Mouse (Mus musculus) liver, embryonic 12.5 days (tissue): Measurements from ENCODE around the gene Zfp579. TPM values are rescaled to one million over a fixed set of nuclear protein-coding genes. Genes with fewer than 3 reads are reported as not detected.
A peak's percentile ranks its signal among the peaks of the same experiment; 100 is the strongest.

Experiments
- ATAC-seq: fragments of 200-750 bp; cut with Nextera tagmentation; 2 replicates; pipeline ENCODE4 v1.8.0; 2017; ENCODE audit warnings: moderate number of reproducible peaks, mild to moderate bottlenecking, moderate library complexity
- H3K27ac ChIP-seq: fragments of 300-500 bp; sonication (generic); 2 replicates; pipeline ENCODE4 v1.5.1; 2016; ENCODE audit warnings: mild to moderate bottlenecking
- H3K27me3 ChIP-seq: fragments of 300-500 bp; sonication (generic); replicated peaks from 2 replicates; pipeline ENCODE4 v1.6.1; 2016; ENCODE audit warnings: mild to moderate bottlenecking, moderate library complexity
- H3K36me3 ChIP-seq: fragments of 300-500 bp; sonication (generic); 2 replicates; pipeline ENCODE4 v1.6.1; 2016; ENCODE audit warnings: mild to moderate bottlenecking, moderate library complexity
- H3K4me1 ChIP-seq: fragments of 300-500 bp; sonication (generic); 2 replicates; pipeline ENCODE4 v1.6.1; 2016
- H3K4me2 ChIP-seq: fragments of 300-500 bp; sonication (generic); 2 replicates; pipeline ENCODE4 v1.6.1; 2016; ENCODE audit warnings: mild to moderate bottlenecking, moderate library complexity
- H3K4me3 ChIP-seq: fragments of 300-500 bp; sonication (generic); 2 replicates; pipeline ENCODE4 v1.5.1; 2016; ENCODE audit warnings: mild to moderate bottlenecking, moderate library complexity
- H3K9ac ChIP-seq: fragments of 300-500 bp; sonication (generic); 2 replicates; pipeline ENCODE4 v1.6.1; 2016; ENCODE audit warnings: mild to moderate bottlenecking, moderate library complexity
- H3K9me3 ChIP-seq: fragments of 300-500 bp; sonication (generic); replicated peaks from 2 replicates; pipeline ENCODE4 v1.6.1; 2016; ENCODE audit warnings: mild to moderate bottlenecking, moderate library complexity
- WGBS: fragments of 180-500 bp; shearing (Covaris S2); methylation state at CpG from one replicate; pipeline ENCODE4 v1.1.7; 2016; ENCODE audit not compliant: insufficient replicate concordance; 5-methylcytosine and 5-hydroxymethylcytosine counted together
- polyA plus RNA-seq: library from polyadenylated mRNA; unstranded; fragments of >200 nt; fragmentation: Nextera tagmentation; extraction: Ambion mirVana; gene quantifications from 2 replicates; pipeline ENCODE4 v1.2.1, GENCODE M21; 2016

Gene Zfp579
- 6.4 and 6.9 TPM in 2 replicates for polyA plus RNA-seq

DNA sequence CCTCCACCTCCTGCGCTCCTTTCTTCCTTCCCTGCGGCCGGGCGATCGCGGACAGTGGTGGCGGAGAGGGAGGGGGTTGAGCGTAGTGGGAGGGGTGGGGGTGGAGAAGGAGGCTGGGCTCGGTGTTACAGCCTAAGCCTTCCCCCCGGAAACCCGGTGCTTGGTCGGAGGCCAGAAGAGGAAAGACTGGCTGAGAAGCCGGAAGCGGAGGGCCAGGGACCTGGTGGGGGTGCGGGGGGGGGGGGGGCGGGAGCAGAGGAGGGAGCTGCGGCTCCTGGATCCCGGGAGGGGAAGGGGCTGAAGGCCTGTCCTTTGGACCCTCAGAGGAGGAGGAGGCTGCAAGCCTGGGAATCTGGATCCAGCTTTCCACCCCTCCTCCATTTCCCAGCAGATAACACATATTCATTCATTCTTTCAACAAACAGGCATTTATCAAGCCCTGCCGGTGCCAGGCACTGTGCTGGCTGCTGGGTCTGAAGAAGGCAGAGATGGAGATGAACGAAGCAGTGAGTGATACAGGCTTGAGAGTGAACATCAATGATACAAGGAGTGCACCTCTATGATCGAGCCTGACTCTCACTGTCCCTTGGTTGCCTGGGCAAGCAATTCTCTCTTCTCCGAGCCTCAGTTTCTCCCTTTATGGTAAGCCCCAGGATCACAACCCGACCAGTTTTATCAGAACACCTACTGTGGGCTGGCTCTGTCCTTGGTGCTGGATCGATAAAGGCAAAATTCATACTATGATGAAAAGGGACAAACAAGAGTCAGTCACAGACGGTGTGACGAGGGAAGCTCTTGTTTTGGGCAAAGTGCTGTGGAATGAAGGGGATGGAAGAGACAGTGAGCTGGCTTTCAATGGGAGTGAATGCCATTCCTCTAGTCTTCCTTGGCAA is at the start of gene Zfp579:
Zfp579 (minus strand) TSS at position 156 of the 893 bp plus-strand sequence.
- H3K4me3 ChIP-seq: peak within 1 kb of the TSS; percentile 56
- peaks cover 60% of the 10 kb centered on the region for H3K27me3 ChIP-seq
- H3K4me1 ChIP-seq: no peaks in the 10 kb centered on the region
- peak within 1 kb of the TSS; percentile 27; the same call in 1 of the 2 replicates for H3K27ac ChIP-seq
- peak within 1 kb of the TSS; percentile 65 for H3K4me2 ChIP-seq
- peaks cover 17% of the 10 kb centered on the region for H3K36me3 ChIP-seq
- H3K9me3 ChIP-seq: no peaks in the 10 kb centered on the region
- WGBS: 10% methylated on average over 15 of the region's 26 CpGs
- peak within 1 kb of the TSS; percentile 61; the same call in 1 of the 2 replicates for H3K9ac ChIP-seq
- ATAC-seq: peak; percentile 67

GRCm38 (mm10) chr7:5044981-5045380 is 49.0 kb upstream of the Zfp579 start:
- ATAC-seq: no peak
- no peaks in the 10 kb centered on the region for H3K9me3 ChIP-seq
- H3K36me3 ChIP-seq: peaks cover 3% of the 10 kb centered on the region; the same call in 1 of the 2 replicates
- no peak overlapping the region for H3K4me2 ChIP-seq
- H3K4me1 ChIP-seq: peaks cover 1% of the 10 kb centered on the region
- peaks cover 21% of the 10 kb centered on the region for H3K27me3 ChIP-seq
- no peak overlapping the region for H3K9ac ChIP-seq
- WGBS: 18% methylated on average over 2 of the region's 2 CpGs
- H3K4me3 ChIP-seq: no peak overlapping the region
- H3K27ac ChIP-seq: no peak overlapping the region

- Histone ChIP-seq H3K27ac (peak overlapping the region; percentile 88), H3K9me3 (no peaks in the 10 kb centered on the region), H3K4me3 (peak overlapping the region; percentile 76), H3K9ac (peak overlapping the region; percentile 77), H3K27me3 (no peaks in the 10 kb centered on the region), H3K36me3 (peaks cover 24% of the 10 kb centered on the region), H3K4me2 (peak overlapping the region; percentile 72), H3K4me1 (peaks cover 28% of the 10 kb centered on the region)
- WGBS: 30% methylated on average over 5 of the region's 5 CpGs
- ATAC-seq: no peak
Observed at GRCm38 (mm10) chr7:5038940-5039339, 43.0 kb upstream of the Zfp579 start.

- peak within 1 kb of the TSS; percentile 88 for H3K27ac ChIP-seq
- H3K36me3 ChIP-seq: peaks cover 31% of the 10 kb centered on the region
- peak within 1 kb of the TSS; percentile 77 for H3K9ac ChIP-seq
- WGBS: under 1% methylated on average over 48 of the region's 48 CpGs
- peak within 1 kb of the TSS; percentile 76 for H3K4me3 ChIP-seq
- H3K4me2 ChIP-seq: peak within 1 kb of the TSS; percentile 72
- no peaks in the 10 kb centered on the region for H3K27me3 ChIP-seq
- ATAC-seq: peak; percentile 97
- H3K4me1 ChIP-seq: peaks cover 28% of the 10 kb centered on the region
- no peaks in the 10 kb centered on the region for H3K9me3 ChIP-seq
Observed at GRCm38 (mm10) chr7:5038109-5038732, 42.3 kb upstream of the Zfp579 start, which contains the start of gene Zfp784. Gene Zfp784, minus strand, starts transcription at chr7:5038446.

GRCm38 (mm10) chr7:5037467-5037866 is 41.5 kb upstream of the Zfp579 start:
- no peaks in the 10 kb centered on the region; the same call in 1 of the 2 replicates for H3K9me3 ChIP-seq
- peak overlapping the region; percentile 77 for H3K9ac ChIP-seq
- H3K4me2 ChIP-seq: peak overlapping the region; percentile 72
- peaks cover 28% of the 10 kb centered on the region for H3K4me1 ChIP-seq
- ATAC-seq: no peak
- peaks cover 38% of the 10 kb centered on the region for H3K36me3 ChIP-seq
- H3K27ac ChIP-seq: peak overlapping the region; percentile 88
- peak overlapping the region; percentile 76 for H3K4me3 ChIP-seq
- H3K27me3 ChIP-seq: no peaks in the 10 kb centered on the region
- 69% methylated on average over 8 of the region's 8 CpGs for WGBS

GRCm38 (mm10) chr7:5037026-5037425 is 41.1 kb upstream of the Zfp579 start:
- ATAC-seq: no peak
- H3K36me3 ChIP-seq: peaks cover 43% of the 10 kb centered on the region
- 86% methylated on average over 7 of the region's 7 CpGs for WGBS

DNA sequence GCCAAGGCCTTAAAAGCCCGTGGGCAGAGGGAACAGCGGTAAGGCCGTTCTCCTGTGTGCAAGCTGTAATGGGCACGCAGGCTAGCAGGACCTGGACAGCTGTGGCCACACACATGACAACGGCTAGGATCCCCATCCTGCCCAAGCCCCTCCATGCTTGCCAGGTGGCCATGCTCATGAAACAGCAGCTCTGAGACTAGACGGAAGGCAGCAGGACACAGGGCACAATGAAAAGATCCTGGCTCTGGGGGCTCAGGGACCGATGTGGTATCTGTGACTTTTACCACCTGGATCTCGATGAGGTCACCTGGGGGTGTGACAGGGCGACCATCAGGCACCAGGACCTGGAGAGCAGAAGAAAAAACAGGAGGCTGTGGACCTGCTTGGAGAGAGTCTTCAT is 40.2 kb upstream of the Zfp579 start:
- ATAC-seq: no peak
- H3K9me3 ChIP-seq: peaks cover 12% of the 10 kb centered on the region
- no peaks in the 10 kb centered on the region for H3K27me3 ChIP-seq
- peaks cover 28% of the 10 kb centered on the region for H3K4me1 ChIP-seq
- H3K4me3 ChIP-seq: no peak overlapping the region
- H3K9ac ChIP-seq: no peak overlapping the region
- 87% methylated on average over 9 of the region's 9 CpGs for WGBS
- H3K36me3 ChIP-seq: peaks cover 52% of the 10 kb centered on the region
- no peak overlapping the region for H3K4me2 ChIP-seq
- H3K27ac ChIP-seq: no peak overlapping the region

More at GRCm38 (mm10) chr7:5037026-5037425, 41.1 kb upstream of the Zfp579 start:
- Histone ChIP-seq H3K4me1 (peaks cover 28% of the 10 kb centered on the region), H3K27ac (no peak overlapping the region), H3K9me3 (peaks cover 3% of the 10 kb centered on the region), H3K4me3 (no peak overlapping the region), H3K27me3 (no peaks in the 10 kb centered on the region), H3K9ac (no peak overlapping the region), H3K4me2 (peak overlapping the region; percentile 72; the same call in 1 of the 2 replicates)

DNA sequence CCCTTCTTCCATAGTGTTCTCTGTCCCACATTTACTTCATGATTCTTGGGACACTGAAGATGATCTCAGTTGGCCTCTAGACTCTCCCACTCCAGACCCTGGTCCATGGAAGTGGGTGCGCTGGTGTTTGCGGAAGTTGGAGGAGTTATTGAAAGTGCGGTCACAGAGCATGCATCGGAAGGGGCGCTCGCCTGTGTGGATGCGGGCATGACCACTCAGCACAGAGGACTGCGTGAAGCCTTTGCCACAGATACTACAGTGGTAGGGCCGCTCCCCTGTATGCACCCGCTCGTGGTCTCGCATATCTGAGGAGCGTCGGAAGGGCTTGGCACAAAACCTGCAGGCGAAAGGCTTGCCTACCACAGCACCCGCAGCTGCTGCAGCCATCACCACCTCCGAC is 39.7 kb upstream of the Zfp579 start:
- H3K9ac ChIP-seq: no peak overlapping the region
- H3K27me3 ChIP-seq: no peaks in the 10 kb centered on the region
- no peak for ATAC-seq
- WGBS: 89% methylated on average over 17 of the region's 17 CpGs
- H3K4me1 ChIP-seq: peaks cover 28% of the 10 kb centered on the region
- H3K36me3 ChIP-seq: peaks cover 56% of the 10 kb centered on the region
- no peak overlapping the region for H3K4me3 ChIP-seq
- peaks cover 17% of the 10 kb centered on the region for H3K9me3 ChIP-seq
- no peak overlapping the region for H3K4me2 ChIP-seq
- H3K27ac ChIP-seq: no peak overlapping the region

DNA sequence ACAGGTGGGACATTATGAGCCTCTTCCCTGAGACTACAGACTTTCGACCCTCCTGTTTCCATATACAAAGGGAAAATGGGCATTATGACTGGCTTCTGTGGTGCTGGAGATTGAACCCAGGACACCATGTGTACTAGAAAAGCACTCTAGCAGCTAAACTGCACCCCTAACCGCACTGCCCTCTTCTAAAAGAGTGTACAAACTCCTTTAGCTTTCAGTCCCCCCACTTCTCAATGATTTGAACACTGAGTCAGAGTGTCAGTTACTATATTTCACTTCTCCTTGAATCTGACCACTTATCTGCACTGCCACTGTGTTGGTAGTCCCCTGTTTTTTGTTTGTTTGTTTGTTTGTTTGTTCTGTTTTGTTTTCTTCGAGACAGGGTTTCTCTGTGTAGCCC is 37.9 kb upstream of the Zfp579 start, which contains the start of gene 4632433K11Rik:
4632433K11Rik (plus strand) TSS at position 301 of the 400 bp plus-strand sequence.
- peaks cover 16% of the 10 kb centered on the region for H3K4me1 ChIP-seq
- H3K36me3 ChIP-seq: peaks cover 72% of the 10 kb centered on the region

GRCm38 (mm10) chr7:5031496-5031895 is 35.5 kb upstream of the Zfp579 start:
- H3K9ac ChIP-seq: no peak overlapping the region
- no peak overlapping the region for H3K27ac ChIP-seq
- no peaks in the 10 kb centered on the region for H3K4me1 ChIP-seq
- peaks cover 38% of the 10 kb centered on the region for H3K9me3 ChIP-seq
- H3K4me3 ChIP-seq: no peak overlapping the region
- no peaks in the 10 kb centered on the region for H3K27me3 ChIP-seq
- H3K4me2 ChIP-seq: no peak overlapping the region
- 90% methylated on average over 46 of the region's 46 CpGs for WGBS
- ATAC-seq: no peak
- H3K36me3 ChIP-seq: peaks cover 94% of the 10 kb centered on the region

More for the DNA sequence above, 37.9 kb upstream of the Zfp579 start, which contains the start of gene 4632433K11Rik:
- ATAC-seq: no peak
- H3K4me2 ChIP-seq: no peak within 1 kb of the TSS
- no peak within 1 kb of the TSS for H3K9ac ChIP-seq
- no peak within 1 kb of the TSS for H3K27ac ChIP-seq
- H3K9me3 ChIP-seq: peaks cover 35% of the 10 kb centered on the region
- H3K27me3 ChIP-seq: no peaks in the 10 kb centered on the region
- H3K4me3 ChIP-seq: no peak within 1 kb of the TSS
- WGBS: 65% methylated on average over 3 of the region's 3 CpGs

DNA sequence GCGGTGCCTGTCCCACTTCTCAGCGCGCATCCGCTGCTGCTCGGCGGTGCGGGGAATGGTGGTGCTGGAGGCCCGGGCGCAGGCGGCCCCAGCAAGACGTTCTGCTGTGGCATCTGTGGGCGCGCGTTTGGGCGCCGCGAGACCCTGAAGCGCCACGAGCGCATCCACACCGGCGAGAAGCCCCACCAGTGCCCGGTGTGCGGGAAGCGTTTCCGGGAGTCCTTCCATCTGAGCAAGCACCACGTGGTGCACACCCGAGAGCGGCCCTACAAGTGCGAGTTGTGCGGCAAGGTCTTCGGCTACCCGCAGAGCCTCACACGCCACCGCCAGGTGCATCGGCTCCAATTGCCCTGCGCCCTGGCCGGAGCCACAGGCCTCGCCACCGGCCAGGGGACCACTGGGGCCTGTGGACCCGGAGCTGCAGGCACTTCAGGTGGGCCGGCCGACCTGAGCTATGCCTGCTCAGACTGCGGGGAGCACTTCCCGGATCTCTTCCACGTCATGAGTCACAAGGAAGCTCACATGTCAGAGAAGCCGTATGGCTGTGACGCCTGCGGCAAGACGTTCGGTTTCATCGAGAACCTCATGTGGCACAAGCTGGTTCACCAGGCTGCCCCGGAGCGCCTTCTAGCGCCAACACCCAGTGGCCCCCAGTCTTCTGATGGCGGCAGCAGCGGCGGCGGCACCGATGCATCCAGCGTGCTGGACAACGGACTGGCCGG is 34.8 kb upstream of the Zfp579 start:
- no peak overlapping the region for H3K4me2 ChIP-seq
- WGBS: 92% methylated on average over 63 of the region's 63 CpGs
- no peak for ATAC-seq
- H3K27ac ChIP-seq: no peak overlapping the region
- peaks cover 38% of the 10 kb centered on the region for H3K9me3 ChIP-seq
- no peaks in the 10 kb centered on the region for H3K4me1 ChIP-seq
- H3K4me3 ChIP-seq: peak overlapping the region; percentile 7; the same call in 1 of the 2 replicates
- peaks cover 93% of the 10 kb centered on the region for H3K36me3 ChIP-seq
- H3K27me3 ChIP-seq: no peaks in the 10 kb centered on the region
- no peak overlapping the region for H3K9ac ChIP-seq
